Mouse (Mus musculus) embryonic facial prominence, embryonic 11.5 days (tissue): ENCODE results near the gene C77080. TPM values are rescaled to one million over a fixed set of nuclear protein-coding genes. Genes with fewer than 3 reads are reported as not detected.

Source experiments
- ATAC-seq: fragments of 200-750 bp; cut with Nextera tagmentation; replicated peaks from 2 replicates; pipeline ENCODE4 v1.8.0; 2017; ENCODE audit warnings: low read depth; ENCODE audit not compliant: insufficient number of reproducible peaks, low FRiP score, low TSS enrichment
- DNase-seq: peaks from one replicate; pipeline ENCODE4 v3.0.0-alpha.2; 2015; ENCODE audit warnings: low spot score
- H3K27ac ChIP-seq: fragments of 300-500 bp; sonication (generic); replicated peaks from 2 replicates; pipeline ENCODE4 v1.5.1; 2014; ENCODE audit warnings: mild to moderate bottlenecking, low read depth, low read length, control low read depth
- H3K27me3 ChIP-seq: fragments of 300-500 bp; sonication (generic); 2 replicates; pipeline ENCODE4 v1.6.1; 2014; ENCODE audit warnings: mild to moderate bottlenecking, low read length, moderate library complexity, mixed read lengths; ENCODE audit not compliant: control insufficient read depth, insufficient read depth
- H3K36me3 ChIP-seq: fragments of 300-500 bp; sonication (generic); replicated peaks from 2 replicates; pipeline ENCODE4 v1.6.1; 2014; ENCODE audit warnings: low read depth, mild to moderate bottlenecking, low read length, moderate library complexity, mixed read lengths; ENCODE audit not compliant: control insufficient read depth, insufficient read depth
- H3K4me1 ChIP-seq: fragments of 300-500 bp; sonication (generic); 2 replicates; pipeline ENCODE4 v1.6.1; 2014; ENCODE audit warnings: low read length, mixed read lengths; ENCODE audit not compliant: control insufficient read depth, insufficient read depth
- H3K4me2 ChIP-seq: fragments of 300-500 bp; sonication (generic); 2 replicates; pipeline ENCODE4 v1.6.1; 2014; ENCODE audit warnings: low read depth, mild to moderate bottlenecking, control low read depth, low read length, moderate library complexity
- H3K4me3 ChIP-seq: fragments of 300-500 bp; sonication (generic); 2 replicates; pipeline ENCODE4 v1.5.1; 2014; ENCODE audit warnings: low read depth, low read length, control low read depth
- H3K9ac ChIP-seq: fragments of 300-500 bp; sonication (generic); replicated peaks from 2 replicates; pipeline ENCODE4 v1.6.1; 2014; ENCODE audit warnings: mild to moderate bottlenecking, control low read depth, low read length
- H3K9me3 ChIP-seq: fragments of 300-500 bp; sonication (generic); replicated peaks from 2 replicates; pipeline ENCODE4 v1.6.1; 2016; ENCODE audit warnings: mild to moderate bottlenecking, low read length, inconsistent platforms, mixed read lengths; ENCODE audit not compliant: control insufficient read depth
- WGBS: fragments of 180-500 bp; shearing (Covaris S2); extraction: QIAGEN DNeasy Blood & Tissue Kit; methylation state at CpG from one replicate; pipeline ENCODE4 v1.1.7; 2014; 5-methylcytosine and 5-hydroxymethylcytosine counted together
- polyA plus RNA-seq: library from polyadenylated mRNA; unstranded; fragments of >200 nt; fragmentation: Nextera tagmentation; extraction: Ambion mirVana; gene quantifications from 2 replicates; pipeline ENCODE4 v1.2.1, GENCODE M21; 2014

C77080 gene
- polyA plus RNA-seq, 1 experiment from 2014 or later, result 2.5 TPM

DNA sequence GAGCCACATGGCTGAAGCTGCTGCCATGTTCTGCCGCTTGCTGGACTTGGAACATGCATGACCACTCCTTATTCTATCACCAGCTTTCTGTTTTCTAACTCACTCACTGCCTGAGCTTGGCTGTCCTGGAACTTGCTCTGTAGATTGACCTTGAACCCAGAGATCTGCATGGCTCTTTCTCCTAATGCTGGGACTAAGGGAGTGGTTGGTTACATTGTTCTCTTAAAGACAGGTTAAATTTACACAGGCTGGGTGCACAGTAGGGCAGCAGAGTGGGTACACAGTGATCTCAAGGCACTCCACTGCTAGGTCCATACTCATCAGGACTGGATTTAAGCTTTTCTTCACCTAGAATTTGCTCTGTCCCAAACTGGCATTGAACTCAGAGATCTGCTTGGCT, 66.9 kb downstream of the C77080 start:
- no peak overlapping the region for H3K27ac ChIP-seq
- 0 out of 2 replicates have a peak, but pooled peaks cover 2% of the 10 kb centered on the region for H3K4me1 ChIP-seq
- no peaks in the 10 kb centered on the region for H3K27me3 ChIP-seq
- no peak overlapping the region for H3K4me2 ChIP-seq
- no peaks in the 10 kb centered on the region for H3K9me3 ChIP-seq
- H3K4me3 ChIP-seq, result no peak overlapping the region
- no peak overlapping the region for H3K9ac ChIP-seq
- ATAC-seq (no peak), DNase-seq (no peak)
- H3K36me3 ChIP-seq, result peaks cover 7% of the 10 kb centered on the region; the same call in 1 of the 2 replicates
- 93% methylated on average over 1 of the region's 1 CpGs for WGBS

DNA sequence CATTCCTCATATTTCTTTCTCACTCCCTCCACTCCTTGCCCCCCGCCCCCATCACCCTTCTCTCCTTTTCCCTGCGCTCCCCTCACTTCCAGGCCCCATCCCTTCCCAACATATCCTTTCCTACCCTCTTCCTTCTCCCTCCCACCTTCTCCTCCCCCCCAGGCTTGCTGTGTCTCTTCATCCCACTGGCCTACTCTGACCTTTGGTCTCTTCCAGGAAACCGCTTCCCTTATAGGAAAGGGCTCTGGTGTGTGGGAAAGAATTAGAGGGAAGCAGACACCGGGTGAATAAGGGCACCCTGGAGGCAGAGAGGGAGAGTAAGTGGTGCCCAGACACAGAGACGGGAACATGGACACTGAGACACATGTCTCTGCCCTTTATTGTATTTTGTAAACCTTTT, 69.5 kb downstream of the C77080 start:
- no peak overlapping the region for H3K9ac ChIP-seq
- no peak overlapping the region for H3K4me2 ChIP-seq
- DNase-seq (no peak), ATAC-seq (no peak)
- 54% methylated on average over 5 of the region's 5 CpGs for WGBS
- H3K27ac ChIP-seq, result no peak overlapping the region
- H3K4me3 ChIP-seq, result no peak overlapping the region
- 0 out of 2 replicates have a peak, but pooled peaks cover 2% of the 10 kb centered on the region for H3K4me1 ChIP-seq
- H3K9me3 ChIP-seq, result no peaks in the 10 kb centered on the region
- no peaks in the 10 kb centered on the region for H3K27me3 ChIP-seq
- no peaks in the 10 kb centered on the region for H3K36me3 ChIP-seq

DNA sequence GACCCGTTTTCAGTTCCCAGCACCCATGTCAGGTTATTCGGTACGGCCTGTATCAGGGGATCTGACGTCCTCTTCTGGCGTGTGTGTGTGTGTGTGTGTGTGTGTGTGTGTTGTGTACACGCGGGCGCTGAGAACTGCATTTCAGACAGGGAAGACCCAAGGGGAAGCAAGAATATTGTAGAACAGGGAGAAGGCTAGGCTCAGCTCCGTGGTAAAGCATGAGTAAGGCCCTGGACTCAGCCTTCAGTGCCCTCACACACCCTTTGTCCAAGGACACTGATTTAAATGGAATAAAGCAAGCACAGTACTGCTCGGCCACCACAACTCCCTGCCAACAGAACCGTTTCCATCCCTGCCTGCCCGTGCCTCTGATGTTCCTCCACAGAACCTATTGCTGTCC, 70.7 kb downstream of the C77080 start:
- Histone ChIP-seq H3K27me3 (no peaks in the 10 kb centered on the region), H3K4me2 (peak overlapping the region; percentile 53), H3K36me3 (no peaks in the 10 kb centered on the region), H3K4me3 (peak overlapping the region; percentile 92), H3K27ac (no peak overlapping the region), H3K9ac (peak overlapping the region; percentile 76), H3K4me1 (0 out of 2 replicates have a peak, but pooled peaks cover 2% of the 10 kb centered on the region), H3K9me3 (no peaks in the 10 kb centered on the region)
- DNase-seq, result no peak
- 5% methylated on average over 12 of the region's 12 CpGs for WGBS
- no peak for ATAC-seq

DNA sequence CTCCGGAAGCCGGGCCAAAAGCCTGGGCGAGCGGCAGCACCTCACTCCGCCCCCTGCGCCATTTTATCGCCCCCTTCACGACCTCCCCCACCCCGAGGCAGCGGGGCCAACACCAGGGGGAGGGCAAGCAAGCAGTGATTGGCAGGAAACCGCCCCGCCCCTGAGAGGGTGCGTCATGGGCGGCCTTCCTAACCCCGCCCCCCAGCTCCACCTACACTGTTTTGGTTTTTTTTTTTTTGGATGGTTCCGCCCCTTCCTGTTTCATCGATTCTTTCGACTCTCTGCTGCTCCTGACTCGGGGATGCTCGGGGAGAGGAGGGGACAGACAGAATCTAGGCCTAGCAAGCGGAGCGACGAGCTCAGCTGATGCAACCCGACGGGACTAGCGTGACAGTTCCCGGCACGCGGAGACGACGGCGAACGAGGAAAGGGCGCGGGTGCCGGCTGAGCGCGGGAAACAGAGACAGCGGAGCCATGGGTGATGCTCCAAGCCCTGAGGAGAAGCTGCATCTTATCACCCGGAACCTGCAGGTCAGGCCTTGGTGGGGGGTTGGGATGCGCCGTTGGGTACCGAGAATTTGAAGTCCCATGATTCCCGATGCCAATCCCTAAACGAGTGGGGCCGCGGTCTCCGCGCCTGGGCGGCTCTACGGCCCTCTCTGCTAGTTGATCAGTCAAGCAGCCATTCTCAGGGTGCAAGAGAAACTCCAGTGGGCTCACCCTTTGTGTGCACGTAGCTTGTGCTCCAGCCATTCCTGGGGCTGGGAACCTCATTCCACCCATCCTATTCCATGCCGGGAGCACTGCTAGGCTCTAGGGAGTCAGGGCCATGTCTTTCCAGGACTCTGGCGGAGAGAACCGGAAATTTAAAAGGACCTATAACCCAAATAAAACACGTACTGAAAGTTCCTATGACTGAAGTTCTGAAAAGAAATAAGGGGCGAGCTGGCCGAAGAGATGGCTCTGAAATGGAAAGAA, 71.4 kb downstream of the C77080 start, which contains the start of the genes S100pbp and Yars:
S100pbp (minus strand) TSS at position 186 of the 978 bp plus-strand sequence.
Yars (plus strand) TSS at position 219 of the 978 bp plus-strand sequence.
- no peaks in the 10 kb centered on the region for H3K36me3 ChIP-seq
- under 1% methylated on average over 58 of the region's 58 CpGs for WGBS
- H3K27me3 ChIP-seq, result no peaks in the 10 kb centered on the region
- peak within 1 kb of the TSS; percentile 90 for H3K9ac ChIP-seq
- peak within 1 kb of the TSS; percentile 89 for H3K27ac ChIP-seq
- H3K4me2 ChIP-seq, result peak within 1 kb of the TSS; percentile 60
- ATAC-seq (peak; percentile 86), DNase-seq (peak; percentile 100)
- H3K9me3 ChIP-seq, result no peaks in the 10 kb centered on the region
- H3K4me1 ChIP-seq, result 0 out of 2 replicates have a peak, but pooled peaks cover 2% of the 10 kb centered on the region
- peak within 1 kb of the TSS; percentile 92 for H3K4me3 ChIP-seq

DNA sequence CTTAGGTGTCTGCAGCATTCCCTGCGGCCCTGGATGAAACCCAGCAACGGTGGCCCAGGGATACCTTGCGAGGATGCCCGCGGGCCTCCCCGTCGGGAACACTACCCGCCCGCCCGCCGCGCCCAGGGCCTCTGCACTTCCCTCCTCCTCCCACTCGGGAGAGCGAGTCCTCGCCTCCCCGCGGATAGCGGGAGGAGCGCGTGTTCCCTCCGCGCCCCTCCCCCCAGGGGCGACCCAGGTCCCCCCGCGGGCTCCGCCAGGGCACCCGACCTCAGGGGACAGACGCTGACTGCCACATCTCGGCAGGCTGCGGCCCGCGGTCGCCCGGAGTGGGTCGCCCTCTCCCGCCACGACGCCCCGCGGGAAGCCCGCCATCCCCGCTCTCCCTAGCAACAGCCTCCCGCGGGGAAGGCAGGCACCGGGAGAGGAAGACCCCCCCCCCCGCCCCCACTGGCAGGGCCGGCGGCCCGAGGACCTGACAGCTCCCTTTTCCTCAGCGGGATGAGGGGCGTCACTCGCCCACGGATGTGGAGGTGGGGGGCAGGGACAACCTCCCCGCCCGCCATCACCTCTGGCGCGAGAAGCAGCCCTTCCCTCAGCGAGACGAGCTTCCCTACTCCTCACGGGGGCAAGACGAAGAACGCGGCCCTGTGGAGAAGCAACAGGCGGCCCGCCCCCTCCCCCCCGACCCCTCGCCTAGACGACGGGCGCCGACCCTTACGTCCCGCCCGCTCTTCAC, 72.2 kb downstream of the C77080 start:
- peak overlapping the region; percentile 92 for H3K4me3 ChIP-seq
- peak; percentile 63 for DNase-seq
- ATAC-seq, result peak; percentile 64
- WGBS, result under 1% methylated on average over 36 of the region's 74 CpGs
- H3K27ac ChIP-seq, result peak overlapping the region; percentile 89
- peak overlapping the region; percentile 60 for H3K4me2 ChIP-seq
- peak overlapping the region; percentile 90 for H3K9ac ChIP-seq
- H3K36me3 ChIP-seq, result no peaks in the 10 kb centered on the region
- H3K4me1 ChIP-seq, result 0 out of 2 replicates have a peak, but pooled peaks cover 2% of the 10 kb centered on the region
- no peaks in the 10 kb centered on the region for H3K9me3 ChIP-seq
- no peaks in the 10 kb centered on the region for H3K27me3 ChIP-seq

DNA sequence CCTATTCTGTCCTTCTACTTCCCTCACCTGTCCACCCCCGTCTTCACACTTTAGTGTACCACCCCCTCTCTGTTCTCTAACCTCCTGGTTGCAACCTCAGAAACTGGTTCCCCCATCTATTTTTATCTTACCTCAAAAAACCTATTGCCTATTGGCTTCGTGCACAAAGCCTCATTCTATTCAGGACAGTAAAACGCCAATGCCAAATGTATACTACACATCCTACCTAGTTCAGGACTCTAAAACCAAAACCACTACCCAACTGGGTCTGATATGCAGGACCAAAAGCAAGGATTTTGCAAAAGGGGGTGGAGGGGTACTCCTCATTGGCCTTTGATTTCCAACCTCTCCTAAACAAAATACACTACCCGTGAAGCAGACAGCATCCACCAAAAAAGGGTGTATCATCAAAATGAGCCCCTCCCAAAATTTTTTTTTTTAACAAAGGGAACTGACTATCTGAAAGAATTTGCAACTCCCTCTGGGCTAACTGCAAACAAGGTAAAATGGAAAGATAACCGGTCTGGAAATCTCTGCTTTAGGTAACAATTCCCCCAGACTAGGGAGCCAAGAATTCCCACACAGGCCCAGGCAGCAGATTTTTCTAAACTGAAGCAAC, 73.1 kb downstream of the C77080 start:
- Histone ChIP-seq H3K27ac (peak overlapping the region; percentile 89), H3K4me1 (0 out of 2 replicates have a peak, but pooled peaks cover 2% of the 10 kb centered on the region), H3K9ac (peak overlapping the region; percentile 90), H3K4me3 (peak overlapping the region; percentile 92), H3K4me2 (peak overlapping the region; percentile 60), H3K36me3 (no peaks in the 10 kb centered on the region), H3K9me3 (no peaks in the 10 kb centered on the region), H3K27me3 (no peaks in the 10 kb centered on the region)
- ATAC-seq (no peak), DNase-seq (peak; percentile 8)
- WGBS, result 45% methylated on average over 5 of the region's 5 CpGs

DNA sequence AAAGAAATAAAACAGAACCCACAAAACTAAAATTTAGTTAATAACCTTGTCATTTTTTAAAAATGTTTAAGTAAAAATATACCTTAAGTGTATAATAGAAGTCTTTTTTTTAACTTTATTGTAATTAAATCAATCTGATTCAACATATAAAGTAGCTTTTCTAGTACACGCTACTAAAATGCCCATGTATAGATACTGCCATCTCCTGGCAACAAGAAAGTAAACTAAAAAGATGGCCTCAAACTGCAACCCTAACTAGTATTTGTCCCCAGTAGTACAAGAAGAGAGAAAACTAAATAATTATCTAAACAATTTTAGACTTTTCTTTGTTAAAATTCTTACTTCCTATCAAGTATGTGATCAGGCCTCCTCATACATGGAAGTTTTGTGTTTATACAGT, 81.6 kb downstream of the C77080 start:
- H3K27ac ChIP-seq, result no peak overlapping the region
- H3K4me1 ChIP-seq, result no peaks in the 10 kb centered on the region
- H3K9me3 ChIP-seq, result no peaks in the 10 kb centered on the region
- 74% methylated on average over 1 of the region's 1 CpGs for WGBS
- H3K4me2 ChIP-seq, result no peak overlapping the region
- H3K27me3 ChIP-seq, result no peaks in the 10 kb centered on the region
- H3K9ac ChIP-seq, result no peak overlapping the region
- H3K36me3 ChIP-seq, result peaks cover 4% of the 10 kb centered on the region
- ATAC-seq, result no peak
- no peak for DNase-seq
- no peak overlapping the region for H3K4me3 ChIP-seq
